Mouse (Mus musculus) heart, postnatal 0 days (tissue): ENCODE measurements at regions not wholly inside any gene's neighbourhood (a gene's known extent, or its start where the extent isn't known, plus 50 kb on each side); places are given as distances from the start of the nearest gene placed in this dataset.
"Not testable (repeated sequence)": the region's sequence is repeated elsewhere in the genome, so short reads cannot be mapped to it uniquely, and the experiment has no call there.

Source experiments
- ATAC-seq: fragments of 200-750 bp; cut with Nextera tagmentation; 2 replicates; pipeline ENCODE4 v1.8.0; 2017; ENCODE audit warnings: low read depth, moderate number of reproducible peaks, moderate library complexity; ENCODE audit not compliant: insufficient read depth
- DNase-seq: peaks from one replicate; pipeline ENCODE4 v3.0.0-alpha.2; 2016; ENCODE audit warnings: low spot score
- H3K27ac ChIP-seq: fragments of 300-500 bp; sonication (generic); 2 replicates; pipeline ENCODE4 v1.5.1; 2014; ENCODE audit warnings: low read depth, mild to moderate bottlenecking
- H3K27me3 ChIP-seq: fragments of 300-500 bp; sonication (generic); 2 replicates; pipeline ENCODE4 v1.6.1; 2014; ENCODE audit warnings: low read length, mixed read lengths; ENCODE audit not compliant: control insufficient read depth, insufficient read depth
- H3K36me3 ChIP-seq: fragments of 300-500 bp; sonication (generic); replicated peaks from 2 replicates; pipeline ENCODE4 v1.6.1; 2014; ENCODE audit warnings: low read length, mixed read lengths; ENCODE audit not compliant: control insufficient read depth, insufficient read depth
- H3K4me1 ChIP-seq: fragments of 300-500 bp; sonication (generic); 2 replicates; pipeline ENCODE4 v1.6.1; 2014; ENCODE audit warnings: antibody characterized with exemption; ENCODE audit not compliant: control insufficient read depth, insufficient read depth
- H3K4me2 ChIP-seq: fragments of 300-500 bp; sonication (generic); 2 replicates; pipeline ENCODE4 v1.6.1; 2014; ENCODE audit warnings: low read depth, mild to moderate bottlenecking, low read length, moderate library complexity
- H3K4me3 ChIP-seq: fragments of 300-500 bp; sonication (generic); 2 replicates; pipeline ENCODE4 v1.5.1; 2014; ENCODE audit warnings: low read depth, low read length
- H3K9ac ChIP-seq: fragments of 300-500 bp; sonication (generic); replicated peaks from 2 replicates; pipeline ENCODE4 v1.6.1; 2014; ENCODE audit warnings: low read depth, low read length, mixed read lengths
- H3K9me3 ChIP-seq: fragments of 300-500 bp; sonication (generic); replicated peaks from 2 replicates; pipeline ENCODE4 v1.6.1; 2016; ENCODE audit warnings: low read length; ENCODE audit not compliant: control insufficient read depth
- CTCF ChIP-seq: IDR thresholded peaks from 2 replicates; pipeline ENCODE4 v1.5.1; 2016; ENCODE audit warnings: antibody characterized with exemption, control low read depth, low read depth
- EP300 ChIP-seq: IDR thresholded peaks from 2 replicates; pipeline ENCODE4 v1.6.1; 2016; ENCODE audit warnings: antibody characterized with exemption, low read depth
- WGBS: fragments of 180-500 bp; shearing (Covaris S2); extraction: QIAGEN DNeasy Blood & Tissue Kit; methylation state at CpG from one replicate; pipeline ENCODE4 v1.1.7; 2014; 5-methylcytosine and 5-hydroxymethylcytosine counted together

DNA sequence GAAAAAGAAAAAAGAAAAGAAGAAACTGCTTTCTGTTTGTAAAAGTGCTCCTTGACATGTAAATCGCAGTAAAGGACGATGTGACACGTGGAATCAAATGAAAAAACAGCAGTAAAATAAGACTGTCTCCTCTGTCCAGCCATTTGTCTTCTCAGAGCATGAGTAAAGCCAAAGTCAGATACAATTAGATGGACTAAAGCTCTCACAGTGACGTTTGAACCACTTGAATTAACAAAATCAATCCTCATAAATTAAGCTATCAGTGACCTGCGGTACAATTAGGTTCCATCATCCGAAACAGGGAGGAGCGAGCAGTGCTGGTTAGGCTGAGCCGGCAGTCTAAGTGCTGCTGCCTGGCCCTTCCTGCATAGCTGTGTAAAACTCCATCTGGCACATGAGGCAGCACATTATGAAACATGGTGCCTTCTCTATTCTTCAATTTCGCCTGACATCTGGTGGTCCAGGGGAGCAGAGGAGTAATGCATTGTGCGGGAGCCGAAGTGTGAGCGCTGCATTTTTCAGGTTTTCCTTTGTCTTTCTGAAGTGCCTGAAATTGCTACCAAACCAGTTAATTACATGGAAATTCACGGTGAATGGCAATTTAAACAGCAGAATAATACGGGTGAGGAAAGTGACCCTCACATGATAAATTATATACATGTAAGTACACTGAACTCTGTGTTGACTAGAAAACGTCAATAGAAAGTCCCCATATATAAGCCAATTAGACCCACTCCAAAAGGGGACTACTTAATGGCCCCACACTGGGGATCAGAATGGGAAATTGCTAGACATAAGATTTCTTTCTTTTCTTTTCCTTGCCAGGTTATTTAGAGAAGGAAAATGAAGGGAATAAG is 118.1 kb downstream of the Mmrn1 start:
- no peak for TF ChIP-seq CTCF
- TF ChIP-seq EP300: no peak
- H3K4me3 ChIP-seq: no peak overlapping the region
- WGBS: 82% methylated on average over 15 of the region's 15 CpGs
- ATAC-seq (no peak), DNase-seq (no peak)
- no peaks in the 10 kb centered on the region for H3K36me3 ChIP-seq
- no peaks in the 10 kb centered on the region for H3K4me1 ChIP-seq
- H3K9me3 ChIP-seq: no peaks in the 10 kb centered on the region
- no peak overlapping the region for H3K9ac ChIP-seq
- H3K27me3 ChIP-seq: no peaks in the 10 kb centered on the region
- H3K27ac ChIP-seq: no peak overlapping the region
- H3K4me2 ChIP-seq: no peak overlapping the region

DNA sequence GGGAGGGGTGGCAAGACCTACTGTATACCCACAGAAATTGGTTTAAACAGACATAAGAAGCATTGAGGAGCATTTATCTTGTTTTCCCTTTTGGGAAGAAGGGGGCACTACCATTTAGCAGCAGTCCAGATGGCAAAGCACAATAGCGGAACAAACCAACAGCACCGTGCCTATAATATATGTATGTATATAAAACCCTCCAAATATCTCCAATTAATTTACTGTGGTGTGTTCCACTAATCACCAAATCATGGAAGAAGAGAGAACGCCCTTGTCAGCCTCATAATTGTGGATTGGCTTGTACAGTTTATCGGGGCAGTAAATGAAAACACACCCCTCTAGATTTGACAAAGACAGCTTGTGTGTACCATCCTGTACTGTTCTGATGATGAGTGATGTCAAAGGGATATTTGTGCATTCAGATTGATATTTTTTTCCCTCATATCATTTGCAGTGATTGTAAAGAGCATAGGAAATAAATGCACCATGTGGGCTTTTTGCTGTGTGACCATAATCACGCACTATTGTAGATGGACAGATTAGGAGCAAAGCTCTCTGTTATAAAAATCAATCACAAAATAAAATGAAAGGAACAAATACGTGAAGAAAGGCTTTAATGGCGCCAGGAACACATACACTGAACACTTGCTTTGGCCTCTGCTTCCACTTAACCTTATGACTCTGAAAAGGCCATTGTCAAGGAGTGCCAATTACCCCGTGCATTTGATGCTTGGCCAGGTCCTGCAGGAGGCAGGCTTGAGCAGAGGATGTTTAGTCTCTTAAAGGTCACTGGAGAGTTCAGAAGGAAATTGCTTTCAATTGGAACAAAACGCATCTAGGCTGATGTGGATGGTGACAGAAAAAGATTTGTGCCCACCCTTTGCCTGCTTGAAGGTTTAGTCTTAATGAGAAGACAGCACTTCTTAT is 119.0 kb downstream of the Mmrn1 start:
- no peaks in the 10 kb centered on the region for H3K27me3 ChIP-seq
- H3K9me3 ChIP-seq: no peaks in the 10 kb centered on the region
- no peak overlapping the region for H3K4me2 ChIP-seq
- DNase-seq (no peak), ATAC-seq (no peak)
- H3K4me1 ChIP-seq: no peaks in the 10 kb centered on the region
- no peak overlapping the region for H3K9ac ChIP-seq
- H3K27ac ChIP-seq: no peak overlapping the region
- H3K4me3 ChIP-seq: no peak overlapping the region
- 76% methylated on average over 9 of the region's 9 CpGs for WGBS
- no peak for TF ChIP-seq CTCF
- no peak for TF ChIP-seq EP300
- H3K36me3 ChIP-seq: no peaks in the 10 kb centered on the region

DNA sequence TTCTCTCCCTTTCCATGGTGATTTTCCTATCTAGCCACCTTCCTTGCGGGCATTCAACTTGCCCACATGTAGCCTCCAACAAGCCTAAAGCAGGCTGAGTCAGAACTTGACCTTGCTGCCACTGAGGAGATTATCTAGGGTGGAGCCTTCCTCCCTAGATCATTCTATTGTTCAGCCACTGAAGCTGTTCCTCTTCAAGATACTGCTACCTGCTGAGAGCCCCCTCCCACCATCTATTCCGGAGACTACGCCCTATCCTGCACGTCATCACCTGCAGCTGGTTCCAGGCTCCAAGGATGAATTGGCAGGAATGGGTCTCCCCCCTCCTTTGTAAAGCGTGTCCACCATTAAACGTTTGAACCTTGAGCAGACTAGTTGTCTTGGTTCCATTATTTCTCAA is 122.9 kb downstream of the Mmrn1 start:
- DNase-seq, H3K4me3 ChIP-seq, H3K27ac ChIP-seq, ATAC-seq, H3K36me3 ChIP-seq, H3K9me3 ChIP-seq, H3K9ac ChIP-seq, H3K4me2 ChIP-seq, H3K27me3 ChIP-seq, H3K4me1 ChIP-seq: not testable (repeated sequence)
- 64% methylated on average over 6 of the region's 6 CpGs for WGBS

DNA sequence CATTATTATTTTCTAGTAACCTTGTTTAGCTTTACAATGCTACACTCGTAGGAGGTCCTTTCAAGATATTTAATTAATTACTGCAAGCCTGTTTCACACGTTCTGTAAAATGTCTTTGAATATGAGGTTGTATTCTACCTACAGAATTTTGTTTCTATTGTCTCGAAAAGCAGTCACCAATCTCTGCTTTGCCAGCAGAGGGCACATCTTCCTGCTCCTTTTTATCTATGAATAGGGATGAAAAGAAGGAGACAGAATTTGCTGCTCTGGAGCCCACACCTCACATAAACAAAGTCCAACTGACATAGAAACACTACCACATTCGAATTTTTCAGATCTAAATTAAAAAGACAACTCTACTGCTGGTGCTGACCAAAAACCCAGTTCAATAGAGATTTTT is 117.0 kb upstream of the Ccser1 start:
- Histone ChIP-seq H3K4me3 (no peak overlapping the region), H3K4me2 (no peak overlapping the region), H3K27me3 (no peaks in the 10 kb centered on the region), H3K9me3 (no peaks in the 10 kb centered on the region), H3K27ac (no peak overlapping the region), H3K4me1 (no peaks in the 10 kb centered on the region), H3K36me3 (no peaks in the 10 kb centered on the region), H3K9ac (no peak overlapping the region)
- no peak for TF ChIP-seq EP300
- TF ChIP-seq CTCF: peak; percentile 45
- ATAC-seq: no peak
- no peak for DNase-seq
- WGBS: 23% methylated on average over 4 of the region's 4 CpGs

DNA sequence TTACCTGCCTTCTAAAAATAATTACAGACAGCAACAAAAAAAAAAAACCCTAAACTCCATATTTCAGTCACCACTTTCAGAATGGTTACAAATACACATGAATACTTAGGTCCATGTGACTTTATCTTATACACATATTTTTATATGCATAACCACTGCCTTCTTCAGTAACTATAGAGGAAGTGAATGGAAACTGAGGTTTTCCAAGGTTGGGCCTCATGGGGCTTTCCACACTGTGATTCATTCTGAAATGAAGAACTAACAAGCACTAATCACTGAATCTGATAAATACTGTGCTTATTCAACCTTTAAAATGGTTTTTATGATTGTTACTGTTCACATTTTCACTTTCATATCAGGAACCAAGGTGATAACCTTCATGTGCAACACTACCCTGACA is 114.4 kb upstream of the Ccser1 start:
- Histone ChIP-seq H3K4me2 (no peak overlapping the region), H3K4me1 (no peaks in the 10 kb centered on the region), H3K27ac (no peak overlapping the region), H3K27me3 (no peaks in the 10 kb centered on the region), H3K36me3 (no peaks in the 10 kb centered on the region), H3K9me3 (no peaks in the 10 kb centered on the region), H3K4me3 (no peak overlapping the region), H3K9ac (no peak overlapping the region)
- TF ChIP-seq CTCF (no peak), EP300 (no peak)
- ATAC-seq: no peak
- no peak for DNase-seq
